Mouse (Mus musculus): ENCODE measurements around the gene Slc51b. TPM values are rescaled to one million over a fixed set of nuclear protein-coding genes. Genes with fewer than 3 reads are reported as not detected.
A peak's percentile ranks its signal among the peaks of the same experiment; 100 is the strongest.

The Slc51b gene
- polyA plus RNA-seq, 1 experiment = 13.6 TPM

DNA sequence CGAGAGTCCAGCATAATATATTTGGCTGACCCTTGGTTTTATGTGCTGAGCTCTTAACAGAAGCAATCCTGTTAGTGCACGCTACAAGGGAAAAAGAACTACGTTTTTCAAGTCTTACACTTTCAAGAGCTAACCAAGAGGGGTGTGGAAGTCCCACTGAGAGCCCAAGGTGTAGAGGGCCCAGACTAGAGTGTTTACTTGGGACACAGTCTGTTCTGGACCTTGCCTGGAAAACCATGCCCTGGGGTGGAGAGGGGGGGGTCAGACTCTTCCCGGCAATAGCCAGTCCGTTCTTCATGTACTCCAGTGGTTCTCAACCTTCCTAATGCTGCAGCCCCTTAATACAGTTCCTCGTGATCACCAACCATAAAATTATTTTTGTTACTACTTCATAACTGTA is 22.8 kb downstream of the Slc51b start:
- 89% methylated on average over 6 of the region's 6 CpGs for WGBS
- no peak for TF ChIP-seq CTCF (IDR thresholded peaks at IDR 0.05; ENCODE audit: extremely low read depth, insufficient read length, insufficient replicate concordance, low read depth, low read length)
- no peak for TF ChIP-seq POLR2A (IDR thresholded peaks at IDR 0.05; ENCODE audit: low read depth, low read length)
- H3K4me1 ChIP-seq (ENCODE audit: control insufficient read depth, insufficient read depth, insufficient read length, low read length) = peaks cover 11% of the 10 kb centered on the region
- H3K27me3 ChIP-seq (ENCODE audit: control insufficient read depth, insufficient read depth, low read length) = no peaks in the 10 kb centered on the region
- H3K36me3 ChIP-seq (ENCODE audit: control insufficient read depth, insufficient read depth, low read length) = no peaks in the 10 kb centered on the region
- no peak overlapping the region for H3K27ac ChIP-seq (ENCODE audit: insufficient read depth, low read depth, low read length)
- no peak overlapping the region for H3K4me3 ChIP-seq (ENCODE audit: low read depth, low read length)

DNA sequence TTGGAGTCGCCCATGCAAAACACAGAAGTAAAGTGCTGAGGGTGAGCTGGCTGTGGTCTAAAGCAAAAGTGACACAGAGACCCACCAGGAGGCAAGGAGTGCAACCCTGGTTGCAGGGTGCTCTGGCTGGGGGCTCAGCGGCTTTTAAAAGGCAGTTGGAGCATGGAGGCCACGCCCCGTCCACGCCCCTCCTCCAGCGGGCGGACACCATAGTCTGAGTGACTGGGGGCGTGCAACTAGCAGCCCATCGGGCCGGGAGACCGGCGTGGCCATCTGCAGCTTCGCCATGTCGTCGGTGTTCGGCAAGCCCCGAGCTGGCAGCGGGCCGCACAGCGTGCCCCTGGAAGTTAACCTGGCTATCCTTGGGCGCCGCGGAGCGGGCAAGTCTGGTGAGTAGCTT is 24.5 kb downstream of the Slc51b start, which contains the start of gene Rasl12:
Rasl12 (plus strand) TSS at position 228 of the 400 bp plus-strand sequence.
- TF ChIP-seq POLR2A (IDR thresholded peaks at IDR 0.05; ENCODE audit: low read depth, low read length) (no peak), CTCF (IDR thresholded peaks at IDR 0.05; ENCODE audit: extremely low read depth, insufficient read length, insufficient replicate concordance, low read depth, low read length) (no peak)
- Histone ChIP-seq H3K27ac (ENCODE audit: insufficient read depth, low read depth, low read length) (no peak within 1 kb of the TSS), H3K4me3 (ENCODE audit: low read depth, low read length) (peak within 1 kb of the TSS; percentile 62), H3K36me3 (ENCODE audit: control insufficient read depth, insufficient read depth, low read length) (no peaks in the 10 kb centered on the region), H3K27me3 (ENCODE audit: control insufficient read depth, insufficient read depth, low read length) (no peaks in the 10 kb centered on the region), H3K4me1 (ENCODE audit: control insufficient read depth, insufficient read depth, insufficient read length, low read length) (peaks cover 7% of the 10 kb centered on the region; the same call in 1 of the 2 replicates)
- WGBS = 5% methylated on average over 24 of the region's 24 CpGs

- Histone ChIP-seq H3K4me3 (ENCODE audit: low read depth, low read length) (no peak overlapping the region), H3K36me3 (ENCODE audit: control insufficient read depth, insufficient read depth, low read length) (no peaks in the 10 kb centered on the region), H3K27ac (ENCODE audit: insufficient read depth, low read depth, low read length) (no peak overlapping the region), H3K4me1 (ENCODE audit: control insufficient read depth, insufficient read depth, insufficient read length, low read length) (peaks cover 13% of the 10 kb centered on the region), H3K27me3 (ENCODE audit: control insufficient read depth, insufficient read depth, low read length) (peaks cover 10% of the 10 kb centered on the region; the same call in 1 of the 2 replicates)
- 62% methylated on average over 2 of the region's 2 CpGs for WGBS
- no peak for TF ChIP-seq POLR2A (IDR thresholded peaks at IDR 0.05; ENCODE audit: low read depth, low read length)
Measured at GRCm38 (mm10) chr9:65394360-65394759, 28.4 kb downstream of the Slc51b start.

GRCm38 (mm10) chr9:65393606-65394005 is 29.1 kb downstream of the Slc51b start:
- Histone ChIP-seq H3K27me3 (ENCODE audit: control insufficient read depth, insufficient read depth, low read length) (peaks cover 10% of the 10 kb centered on the region; the same call in 1 of the 2 replicates), H3K27ac (ENCODE audit: insufficient read depth, low read depth, low read length) (no peak overlapping the region), H3K36me3 (ENCODE audit: control insufficient read depth, insufficient read depth, low read length) (no peaks in the 10 kb centered on the region), H3K4me1 (ENCODE audit: control insufficient read depth, insufficient read depth, insufficient read length, low read length) (peaks cover 13% of the 10 kb centered on the region), H3K4me3 (ENCODE audit: low read depth, low read length) (no peak overlapping the region)
- WGBS = 53% methylated on average over 2 of the region's 2 CpGs
- TF ChIP-seq CTCF (IDR thresholded peaks at IDR 0.05; ENCODE audit: extremely low read depth, insufficient read length, insufficient replicate concordance, low read depth, low read length) (no peak), POLR2A (IDR thresholded peaks at IDR 0.05; ENCODE audit: low read depth, low read length) (no peak)

GRCm38 (mm10) chr9:65392638-65393364 is 30.0 kb downstream of the Slc51b start:
- peaks cover 6% of the 10 kb centered on the region for H3K4me1 ChIP-seq (ENCODE audit: control insufficient read depth, insufficient read depth, insufficient read length, low read length)
- TF ChIP-seq POLR2A (IDR thresholded peaks at IDR 0.05; ENCODE audit: low read depth, low read length) (no peak), CTCF (IDR thresholded peaks at IDR 0.05; ENCODE audit: extremely low read depth, insufficient read length, insufficient replicate concordance, low read depth, low read length) (peak; percentile 87; the same call in 1 of the 2 replicates)
- 13% methylated on average over 6 of the region's 6 CpGs for WGBS
- H3K27me3 ChIP-seq (ENCODE audit: control insufficient read depth, insufficient read depth, low read length) = peaks cover 10% of the 10 kb centered on the region; the same call in 1 of the 2 replicates
- no peak overlapping the region for H3K27ac ChIP-seq (ENCODE audit: insufficient read depth, low read depth, low read length)
- no peaks in the 10 kb centered on the region for H3K36me3 ChIP-seq (ENCODE audit: control insufficient read depth, insufficient read depth, low read length)
- no peak overlapping the region for H3K4me3 ChIP-seq (ENCODE audit: low read depth, low read length)

GRCm38 (mm10) chr9:65391613-65391964 is 31.2 kb downstream of the Slc51b start, which contains the start of gene Kbtbd13:
Gene Kbtbd13, minus strand, starts transcription at chr9:65391652.
- Histone ChIP-seq H3K4me3 (ENCODE audit: low read depth, low read length) (peak within 1 kb of the TSS; percentile 66), H3K4me1 (ENCODE audit: control insufficient read depth, insufficient read depth, insufficient read length, low read length) (peaks cover 6% of the 10 kb centered on the region), H3K27ac (ENCODE audit: insufficient read depth, low read depth, low read length) (no peak within 1 kb of the TSS), H3K36me3 (ENCODE audit: control insufficient read depth, insufficient read depth, low read length) (no peaks in the 10 kb centered on the region), H3K27me3 (ENCODE audit: control insufficient read depth, insufficient read depth, low read length) (peaks cover 10% of the 10 kb centered on the region; the same call in 1 of the 2 replicates)
- TF ChIP-seq POLR2A (IDR thresholded peaks at IDR 0.05; ENCODE audit: low read depth, low read length) (no peak), CTCF (IDR thresholded peaks at IDR 0.05; ENCODE audit: extremely low read depth, insufficient read length, insufficient replicate concordance, low read depth, low read length) (no peak)
- WGBS = 30% methylated on average over 8 of the region's 8 CpGs

DNA sequence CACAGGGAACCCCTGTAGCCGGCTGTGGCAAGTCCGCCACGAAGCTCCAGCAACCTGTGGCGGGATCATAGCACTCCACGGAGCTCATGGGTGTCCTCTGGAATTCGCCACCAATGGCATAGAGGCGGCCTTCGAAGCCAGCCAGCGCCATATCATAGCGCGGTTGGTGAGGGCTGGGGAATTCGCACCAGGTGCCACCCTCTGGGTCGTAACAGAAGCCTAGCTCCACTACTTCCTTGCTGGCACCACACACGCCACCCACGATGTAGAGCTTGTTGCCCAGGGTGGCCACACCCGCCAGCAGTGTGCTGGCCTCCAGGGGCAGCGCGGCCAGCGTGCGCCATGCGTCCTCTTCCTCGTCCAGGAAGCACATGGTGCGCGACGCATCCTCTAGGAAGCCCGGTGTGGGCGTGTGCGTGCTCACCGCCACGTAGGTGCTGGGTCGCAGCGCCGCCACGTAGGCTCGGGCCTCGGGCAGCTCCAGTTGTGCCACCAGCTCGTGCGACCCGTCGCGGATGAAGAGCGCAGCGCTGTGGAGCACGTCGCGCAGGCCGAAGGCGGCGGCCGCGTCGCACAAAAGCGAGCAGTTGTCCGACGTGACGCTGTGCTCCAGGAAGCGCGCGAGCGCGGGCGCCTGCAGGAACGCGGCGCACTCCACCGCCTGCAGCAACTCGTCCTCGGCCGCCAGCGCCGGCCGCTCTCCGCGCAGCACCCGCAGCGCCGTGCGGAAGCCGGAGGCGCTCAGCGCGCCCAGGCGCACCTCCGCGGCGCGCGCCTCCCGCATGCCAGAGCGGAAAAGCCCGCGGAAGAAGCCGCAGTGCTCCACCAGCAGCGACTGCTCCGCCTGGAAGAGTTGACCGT is 31.8 kb downstream of the Slc51b start:
- H3K4me1 ChIP-seq (ENCODE audit: control insufficient read depth, insufficient read depth, insufficient read length, low read length) = peaks cover 6% of the 10 kb centered on the region
- peaks cover 10% of the 10 kb centered on the region; the same call in 1 of the 2 replicates for H3K27me3 ChIP-seq (ENCODE audit: control insufficient read depth, insufficient read depth, low read length)
- no peak for TF ChIP-seq CTCF (IDR thresholded peaks at IDR 0.05; ENCODE audit: extremely low read depth, insufficient read length, insufficient replicate concordance, low read depth, low read length)
- TF ChIP-seq POLR2A (IDR thresholded peaks at IDR 0.05; ENCODE audit: low read depth, low read length) = no peak
- no peaks in the 10 kb centered on the region for H3K36me3 ChIP-seq (ENCODE audit: control insufficient read depth, insufficient read depth, low read length)
- 13% methylated on average over 95 of the region's 96 CpGs for WGBS
- peak overlapping the region; percentile 66 for H3K4me3 ChIP-seq (ENCODE audit: low read depth, low read length)
- no peak overlapping the region for H3K27ac ChIP-seq (ENCODE audit: insufficient read depth, low read depth, low read length)
